Mouse (Mus musculus) testis, adult 10 weeks (tissue): ENCODE measurements around the gene Lgals3bp. TPM values are rescaled to one million over a fixed set of nuclear protein-coding genes. Genes with fewer than 3 reads are reported as not detected.

Experiments
- polyA plus RNA-seq: library from polyadenylated mRNA; stranded (reverse); fragments of 350-450 nt; fragmentation: Illumina TruSeq; extraction: RNeasy Lipid Tissue Mini Kit (QIAGEN cat#74804); gene quantifications from one replicate; pipeline ENCODE4 v1.2.3, GENCODE M21; 2014; ENCODE audit warnings: low read depth, low replicate concordance

Lgals3bp gene
- 2.0 TPM for polyA plus RNA-seq

DNA sequence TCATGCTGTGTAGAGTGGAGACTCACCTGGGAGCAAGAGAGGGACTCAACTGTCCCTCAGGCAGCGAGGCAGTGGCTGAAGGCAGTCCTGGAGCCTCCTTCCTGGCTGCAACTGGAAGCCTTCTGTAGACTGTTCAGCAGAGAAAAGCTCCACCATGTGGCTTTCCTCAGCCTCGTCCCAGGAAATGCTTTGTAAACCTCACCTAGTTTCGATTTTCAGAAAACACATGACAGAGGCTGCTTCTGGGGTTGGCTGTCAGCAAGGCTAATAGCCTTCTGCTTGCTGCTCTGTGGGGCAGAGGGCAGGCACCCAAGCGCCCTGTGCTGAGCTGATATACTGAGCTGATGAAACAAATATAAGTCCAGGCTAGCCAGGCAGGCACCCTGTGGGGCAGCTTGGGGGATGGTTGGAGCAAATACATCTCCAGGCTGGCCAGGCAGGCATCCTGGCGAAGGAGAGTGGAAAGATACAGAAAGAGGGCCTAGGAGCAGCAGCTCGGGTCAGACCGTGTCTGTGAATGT is at the start of gene Lgals3bp:
TSS of gene Lgals3bp (minus strand) at position 333 of the 521 bp plus-strand sequence.

DNA sequence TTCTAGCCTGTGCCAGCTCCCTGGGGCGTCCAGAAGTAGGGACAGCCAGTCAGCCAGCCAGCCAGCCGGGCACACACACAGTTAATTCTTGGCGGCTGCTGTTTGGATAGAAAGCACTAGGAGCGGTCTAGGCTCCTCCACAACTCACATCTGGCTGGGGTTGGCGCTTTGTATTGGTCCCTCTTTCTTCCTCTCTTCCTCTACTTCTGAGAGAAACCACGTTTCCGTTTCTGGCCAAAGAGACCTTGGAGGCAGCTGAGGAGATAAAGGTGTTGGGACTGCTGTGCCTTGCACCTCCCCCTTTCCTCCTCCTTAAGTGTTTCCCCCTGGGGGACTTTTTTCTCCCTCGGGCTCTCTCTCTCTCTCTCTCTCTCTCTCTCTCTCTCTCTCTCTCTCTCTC is 26.1 kb upstream of the Lgals3bp start, which contains the start of gene C1qtnf1:
TSS of gene C1qtnf1 (plus strand) at position 218 of the 400 bp plus-strand sequence.

DNA sequence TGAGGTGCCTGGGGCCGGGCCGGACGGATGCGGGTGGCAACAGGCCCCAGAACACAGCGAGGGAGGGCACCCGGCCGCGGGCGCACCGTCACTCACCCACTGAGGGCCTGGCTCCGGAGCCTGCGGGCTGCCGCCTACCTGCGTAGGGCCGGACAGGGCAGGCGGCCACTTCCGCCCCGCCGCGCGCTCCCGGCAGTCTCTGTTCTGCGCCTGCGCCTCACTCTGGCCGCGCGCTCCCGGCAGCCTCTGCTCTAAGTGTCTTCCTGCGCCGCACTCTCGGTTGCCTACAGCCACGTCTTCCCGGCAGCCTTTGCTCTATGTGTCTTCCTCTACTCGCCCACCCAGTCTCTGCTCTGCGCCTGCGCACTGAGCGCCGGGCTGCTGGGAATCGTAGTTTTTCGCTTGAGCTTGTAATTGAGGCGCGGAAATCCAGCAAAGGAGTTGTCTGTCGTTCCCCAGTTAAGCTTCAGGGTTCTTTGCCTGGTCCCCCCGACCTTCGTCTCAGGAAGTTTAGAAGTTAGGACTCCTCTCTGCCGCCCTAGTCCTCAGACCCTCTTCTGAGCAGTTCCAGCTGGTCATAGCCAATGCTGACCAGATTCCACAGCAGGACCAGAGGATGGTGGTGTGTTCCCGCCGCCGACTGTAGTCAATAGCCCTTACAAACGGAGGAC is 17.1 kb upstream of the Lgals3bp start, which contains the start of gene Cant1:
TSS of gene Cant1 (minus strand) at position 253 of the 671 bp plus-strand sequence.

DNA sequence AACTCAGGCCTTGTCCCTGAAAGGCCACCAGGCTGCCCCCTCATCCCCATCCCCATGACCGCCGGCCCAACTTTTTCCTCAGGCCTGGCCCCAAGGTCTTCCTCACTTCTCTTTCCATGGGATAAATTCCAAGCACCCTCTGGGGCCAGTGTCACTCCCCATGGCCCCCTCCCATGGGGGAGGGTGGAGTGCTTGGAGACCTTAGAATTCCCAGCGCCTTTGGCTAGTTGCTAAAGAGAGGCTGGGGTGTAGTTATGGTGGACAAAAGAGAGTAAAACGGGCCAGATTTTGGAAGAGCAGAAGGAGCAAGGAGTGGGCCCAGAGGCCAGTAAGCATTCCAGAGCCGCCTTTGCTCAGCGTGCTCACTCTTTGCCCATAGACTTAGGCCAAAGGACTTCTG is 46.3 kb downstream of the Lgals3bp start, which contains the start of gene Timp2:
TSS of gene Timp2 (minus strand) at position 101 of the 400 bp plus-strand sequence.

Other genes with a start within 250 kb of the Lgals3bp start
- gene Cyth1, start 153.5 kb downstream of the Lgals3bp start, polyA plus RNA-seq: 90.3 TPM
- gene Usp36, start 111.8 kb downstream of the Lgals3bp start, polyA plus RNA-seq: 1.0 TPM
- gene Cep295nl, start 59.6 kb downstream of the Lgals3bp start, polyA plus RNA-seq: 102 TPM
- gene Timp2, start 46.4 kb downstream of the Lgals3bp start, polyA plus RNA-seq: 77.3 TPM
- gene Cant1, start 17.0 kb upstream of the Lgals3bp start, polyA plus RNA-seq: 4.0 TPM
- 0.56 TPM for gene C1qtnf1, start 26.1 kb upstream of the Lgals3bp start, polyA plus RNA-seq
- not detected for gene Engase, start 74.7 kb upstream of the Lgals3bp start, polyA plus RNA-seq